Mouse (Mus musculus): ENCODE data around the gene Cdrt4.
A peak's percentile ranks its signal among the peaks of the same experiment; 100 is the strongest.

Gene Cdrt4

DNA sequence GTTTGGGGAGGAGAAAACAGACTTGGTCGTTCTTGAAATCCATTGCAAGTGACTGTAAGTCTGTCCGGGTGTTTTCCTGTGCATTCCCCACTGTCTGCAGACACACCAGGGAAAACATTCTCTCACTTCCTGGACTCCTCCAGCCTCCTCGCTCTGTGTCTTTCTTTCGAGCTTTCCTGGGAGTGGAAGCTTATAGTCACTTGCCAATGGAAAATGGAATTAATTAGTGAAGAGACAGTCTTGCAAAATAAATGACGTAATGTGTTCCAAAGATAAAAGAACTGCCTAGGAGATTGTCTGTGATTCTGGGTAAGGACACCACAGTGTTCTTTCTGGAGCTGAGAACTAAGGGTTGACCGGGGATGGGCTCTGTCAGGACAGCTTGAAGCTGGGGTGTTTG lies 7.5 kb upstream of the Cdrt4 start:
- DNase-seq (ENCODE audit: low spot score), result no peak

DNA sequence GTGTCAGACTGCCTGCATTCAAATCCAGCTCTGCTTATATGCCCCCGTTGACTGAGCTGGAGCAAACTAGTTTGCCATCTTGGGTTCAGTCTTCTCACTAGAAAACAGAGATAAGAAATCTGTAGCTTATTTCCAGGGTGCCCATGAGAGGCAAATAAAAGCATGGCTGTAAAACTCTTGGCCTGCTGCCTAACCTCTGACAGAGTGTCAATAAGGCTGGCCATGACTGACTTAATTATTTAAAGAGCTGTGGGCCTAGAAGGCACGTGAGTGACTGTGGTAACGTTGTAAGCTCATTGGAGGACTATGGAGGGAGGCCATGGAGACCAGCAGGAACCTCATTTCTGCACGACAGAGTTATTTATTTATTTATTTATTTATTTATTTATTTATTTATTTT lies 5.5 kb upstream of the Cdrt4 start:
- DNase-seq (ENCODE audit: low spot score), result no peak

DNA sequence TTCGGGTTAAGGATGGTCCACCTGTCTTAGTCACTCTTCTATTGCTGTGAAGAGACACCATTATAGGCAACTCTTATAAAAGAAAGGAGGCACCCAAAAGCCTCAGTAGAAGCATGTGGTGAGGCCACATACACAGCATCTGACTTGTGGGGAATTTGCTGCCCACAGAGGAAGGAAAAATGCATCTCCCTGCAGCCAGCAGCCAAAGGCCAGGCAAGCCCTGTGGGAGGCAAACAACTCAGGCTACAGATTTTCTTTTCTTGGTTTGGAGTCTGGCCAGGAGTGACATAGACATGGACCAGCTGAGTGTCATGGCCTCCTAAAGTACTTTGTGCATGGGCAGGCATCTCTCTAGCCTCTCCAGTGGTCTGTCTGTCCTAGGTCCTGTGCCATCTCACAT lies 1.4 kb upstream of the Cdrt4 start:
- DNase-seq (ENCODE audit: low spot score), result no peak

DNA sequence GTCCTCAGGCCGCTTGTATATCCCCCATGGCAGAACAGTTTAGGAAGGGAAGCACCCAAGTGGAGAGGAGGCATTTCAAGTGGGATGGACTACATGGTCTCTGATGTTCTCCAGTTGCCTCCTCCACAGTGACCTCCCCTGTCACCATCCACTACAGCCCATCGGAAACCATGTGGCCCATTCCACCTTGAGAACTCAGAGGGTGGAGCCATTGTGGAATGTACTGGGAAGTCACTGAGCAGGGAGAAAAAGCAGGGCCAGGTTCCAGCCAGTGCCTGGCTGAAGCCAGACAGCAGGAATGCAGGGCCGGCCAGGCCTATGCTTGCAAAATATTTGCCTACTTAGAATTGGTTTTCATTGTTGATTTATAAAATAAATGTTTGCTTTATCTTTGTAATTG lies 3.8 kb downstream of the Cdrt4 start:
- no peak for DNase-seq (ENCODE audit: low spot score)

- DNase-seq (ENCODE audit: low spot score), result no peak
Measured at GRCm38 (mm10) chr11:62955186-62955585, 4.2 kb downstream of the Cdrt4 start.

DNA sequence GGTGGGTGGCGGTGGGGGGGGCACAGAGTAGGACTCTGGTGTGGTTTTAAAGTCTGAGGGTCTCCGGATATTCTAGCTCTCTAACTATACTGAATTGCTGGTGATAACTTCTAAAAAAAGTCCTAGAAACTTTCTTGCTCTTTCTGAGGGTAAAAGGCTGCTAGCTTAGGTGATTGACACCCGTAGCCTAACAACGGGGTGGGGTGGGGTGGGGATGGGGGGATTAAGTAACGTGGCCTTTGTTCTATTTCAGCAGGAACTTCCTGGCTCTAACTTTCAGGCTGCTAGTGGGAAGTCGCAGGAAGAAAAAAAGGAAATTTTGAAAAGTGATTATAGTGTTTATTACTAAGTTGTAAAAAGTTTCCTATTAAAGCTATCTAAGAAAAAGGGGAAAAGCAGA lies 4.8 kb downstream of the Cdrt4 start:
- no peak for DNase-seq (ENCODE audit: low spot score)

GRCm38 (mm10) chr11:62957626-62958180 lies 6.7 kb downstream of the Cdrt4 start:
- DNase-seq (ENCODE audit: low spot score), result no peak

- DNase-seq (ENCODE audit: low spot score), result no peak
Measured at GRCm38 (mm10) chr11:62963292-62963691, 12.3 kb downstream of the Cdrt4 start.

DNA sequence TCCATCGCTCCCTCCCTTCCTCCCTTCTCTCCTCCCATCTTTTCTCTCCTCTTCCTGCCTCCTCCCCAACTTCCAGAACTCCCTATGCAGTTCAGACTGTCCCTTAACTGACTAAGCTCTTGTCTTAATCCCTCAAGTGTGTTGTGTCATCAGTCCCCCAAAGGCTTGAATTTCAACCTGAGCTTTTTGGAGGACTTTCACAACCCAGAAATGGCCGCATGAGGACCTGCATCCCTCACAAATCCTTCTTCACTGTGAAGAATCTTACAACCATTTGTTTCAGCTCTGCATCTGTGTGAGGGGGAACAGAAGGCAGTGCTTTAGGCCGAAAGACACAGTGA lies 15.4 kb downstream of the Cdrt4 start:
- no peak for DNase-seq (ENCODE audit: low spot score)

DNA sequence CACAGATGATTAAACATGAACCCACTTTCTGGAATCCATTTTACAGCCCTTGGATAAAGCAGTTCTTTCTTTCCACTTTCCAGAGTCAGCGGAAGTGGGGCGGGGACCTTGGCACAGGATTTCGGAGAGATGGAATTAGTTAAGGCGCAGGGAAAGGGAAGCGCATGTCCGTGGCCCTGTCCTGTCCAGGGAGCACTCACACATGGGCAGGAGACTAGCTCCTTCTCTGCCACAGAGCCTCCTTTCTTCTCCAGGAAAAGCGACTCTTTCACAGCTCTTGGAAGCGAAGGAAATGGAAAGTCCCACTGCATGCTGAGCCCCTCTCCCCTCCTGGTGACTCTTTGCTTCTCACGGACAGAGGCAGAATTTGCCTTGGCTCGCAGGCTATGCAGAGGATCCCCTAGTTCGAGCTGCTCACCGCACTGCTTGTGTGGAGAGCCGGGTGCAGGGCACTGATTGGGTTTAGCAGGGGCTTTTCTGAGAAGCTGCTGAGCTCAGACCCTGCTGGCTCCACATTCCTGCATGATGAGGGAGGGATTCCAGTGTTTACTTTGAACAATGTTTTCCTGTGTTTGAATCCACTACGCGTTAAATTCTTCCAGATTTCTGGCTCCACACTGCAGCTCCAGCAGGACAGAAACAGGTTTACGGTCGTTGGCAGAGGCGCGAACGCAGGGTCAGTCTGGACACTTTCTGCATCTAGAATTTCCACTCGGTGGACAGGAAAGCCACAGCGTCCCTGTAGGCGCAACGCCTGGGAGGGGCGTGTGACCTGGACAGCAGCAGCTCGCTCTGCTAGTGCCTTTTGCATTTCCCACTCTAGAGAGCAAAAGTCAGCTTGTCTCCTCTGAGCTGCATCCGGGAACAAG lies 16.0 kb downstream of the Cdrt4 start:
- DNase-seq (ENCODE audit: low spot score), result peak; percentile 33

GRCm38 (mm10) chr11:62977176-62977575 lies 26.2 kb downstream of the Cdrt4 start:
- DNase-seq (ENCODE audit: low spot score), result no peak

GRCm38 (mm10) chr11:62978886-62979285 lies 27.9 kb downstream of the Cdrt4 start:
- no peak for DNase-seq (ENCODE audit: low spot score)

GRCm38 (mm10) chr11:62981729-62982128 lies 30.7 kb downstream of the Cdrt4 start:
- no peak for DNase-seq (ENCODE audit: low spot score)

DNA sequence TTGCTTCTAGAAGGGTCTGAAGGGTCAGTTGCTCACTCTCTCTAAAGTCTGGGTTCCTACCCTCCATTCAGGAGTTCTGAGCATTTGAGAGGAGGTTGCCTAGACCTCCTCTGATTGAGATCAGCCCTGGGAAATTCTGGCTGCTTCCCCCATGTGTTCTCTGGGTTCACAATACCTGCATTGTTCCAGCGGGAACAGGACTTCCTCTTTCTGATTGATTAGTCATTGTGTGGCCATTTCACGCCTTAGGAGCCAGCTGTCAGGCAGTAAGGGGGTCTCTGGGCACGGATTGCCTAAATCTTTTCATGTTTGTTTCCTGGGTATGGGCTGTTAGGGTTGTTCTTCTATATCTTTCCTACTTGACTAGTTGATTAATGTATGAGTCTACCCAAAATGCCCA lies 32.8 kb downstream of the Cdrt4 start:
- no peak for DNase-seq (ENCODE audit: low spot score)

GRCm38 (mm10) chr11:62984365-62984764 lies 33.4 kb downstream of the Cdrt4 start:
- no peak for DNase-seq (ENCODE audit: low spot score)

GRCm38 (mm10) chr11:62985075-62985474 lies 34.1 kb downstream of the Cdrt4 start:
- DNase-seq (ENCODE audit: low spot score), result no peak

DNA sequence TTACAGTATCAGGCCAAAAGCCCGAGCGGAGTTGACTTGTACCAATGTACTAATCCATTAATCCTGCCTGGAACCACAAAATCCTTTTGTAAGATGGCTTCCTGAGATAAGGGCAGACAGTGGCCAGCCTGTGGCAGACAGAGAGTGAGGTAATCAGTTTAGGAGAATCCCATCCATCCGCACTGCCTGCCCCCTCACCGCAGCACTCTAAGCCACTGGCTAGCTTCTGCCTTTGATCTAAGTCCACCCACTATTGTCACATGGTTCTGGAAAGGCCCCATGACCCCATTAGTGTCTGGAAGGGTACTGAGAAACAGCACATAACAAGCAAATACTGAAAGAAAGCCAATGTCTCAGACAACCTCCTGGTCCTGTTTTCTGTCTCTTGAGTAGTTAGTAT lies 35.6 kb downstream of the Cdrt4 start:
- no peak for DNase-seq (ENCODE audit: low spot score)

DNA sequence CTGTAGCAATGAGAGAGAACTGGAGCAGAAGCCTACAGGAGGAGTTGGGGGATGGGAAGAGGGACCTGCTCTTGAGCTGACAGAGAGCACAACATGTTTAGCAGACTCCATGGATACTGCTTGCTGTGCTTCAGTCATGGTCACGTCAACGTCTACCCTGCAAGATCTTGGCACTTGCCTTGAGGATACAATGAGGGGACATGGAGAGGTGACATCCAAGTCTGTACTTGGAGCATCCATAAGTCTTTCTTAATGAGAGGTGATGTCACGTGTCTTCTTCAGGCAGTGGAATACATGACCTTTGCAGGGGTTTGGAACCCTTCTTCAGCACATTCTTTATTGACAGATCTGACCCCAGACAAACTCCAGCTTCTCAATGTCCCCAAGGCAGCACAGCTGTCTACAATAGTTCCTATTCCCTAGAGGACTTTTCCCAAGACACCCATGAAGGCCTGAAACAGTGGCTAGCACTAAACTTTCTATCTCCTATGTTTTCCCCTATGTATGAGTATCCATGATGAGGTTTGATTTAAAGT lies 39.2 kb downstream of the Cdrt4 start:
- no peak for DNase-seq (ENCODE audit: low spot score)

DNA sequence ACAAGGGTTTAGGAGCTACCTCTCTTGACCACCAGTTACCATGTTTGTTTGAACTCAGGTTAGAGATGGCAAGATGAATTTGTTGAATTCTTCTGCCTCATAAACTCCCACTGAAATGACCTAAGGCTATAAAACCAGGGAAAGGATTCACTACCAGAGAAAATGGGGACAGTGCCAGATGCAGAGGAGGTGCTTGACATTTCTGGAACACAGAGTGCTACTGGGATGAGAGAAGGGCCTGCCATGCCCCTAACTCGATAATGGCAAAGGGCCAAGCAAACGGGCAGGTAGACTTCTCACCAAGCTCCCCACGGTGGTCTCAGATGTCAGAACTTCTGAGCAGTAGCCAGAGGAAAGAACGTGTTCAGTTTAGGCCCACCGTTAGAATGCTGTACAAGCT lies 39.8 kb downstream of the Cdrt4 start:
- DNase-seq (ENCODE audit: low spot score), result no peak

GRCm38 (mm10) chr11:62992545-62993242 lies 41.7 kb downstream of the Cdrt4 start:
- DNase-seq (ENCODE audit: low spot score), result no peak

- DNase-seq (ENCODE audit: low spot score), result no peak
Measured at GRCm38 (mm10) chr11:62995066-62995754, 44.2 kb downstream of the Cdrt4 start.

- no peak for DNase-seq (ENCODE audit: low spot score)
Measured at GRCm38 (mm10) chr11:62995755-62996521, 44.9 kb downstream of the Cdrt4 start.

Data from layer of hippocampus, adult 11-12 months (tissue).